Mouse (Mus musculus) testis, adult 2 months (tissue): ENCODE results near the gene Csk. TPM values are rescaled to one million over a fixed set of nuclear protein-coding genes. Genes with fewer than 3 reads are reported as not detected.

Experiments
- H3K27ac ChIP-seq: fragments of 200-500 bp; 2 replicates; pipeline ENCODE4 v1.5.1; 2012; ENCODE audit warnings: low read depth, low read length; ENCODE audit not compliant: control insufficient read depth, insufficient read depth
- H3K27me3 ChIP-seq: fragments of 200-500 bp; 2 replicates; pipeline ENCODE4 v1.6.1; 2012; ENCODE audit warnings: mild to moderate bottlenecking, low read length, moderate library complexity; ENCODE audit not compliant: control insufficient read depth, insufficient read depth
- H3K36me3 ChIP-seq: fragments of 200-500 bp; 2 replicates; pipeline ENCODE4 v1.6.1; 2012; ENCODE audit warnings: mild to moderate bottlenecking, low read length; ENCODE audit not compliant: control insufficient read depth, insufficient read depth
- H3K4me1 ChIP-seq: fragments of 200-500 bp; 2 replicates; pipeline ENCODE4 v1.6.1; 2012; ENCODE audit warnings: low read length; ENCODE audit not compliant: control insufficient read depth, insufficient read depth
- H3K4me3 ChIP-seq: fragments of 200-500 bp; 2 replicates; pipeline ENCODE4 v1.5.1; 2012; ENCODE audit warnings: low read depth, mild to moderate bottlenecking, low read length, moderate library complexity, mixed read lengths; ENCODE audit not compliant: control insufficient read depth
- CTCF ChIP-seq: fragments of 200-500 bp; IDR thresholded peaks from 2 replicates; pipeline ENCODE4 v1.5.1; 2012; ENCODE audit warnings: low read depth, mild to moderate bottlenecking, inconsistent platforms, low read length, moderate library complexity; ENCODE audit not compliant: control insufficient read depth, insufficient read depth, insufficient replicate concordance
- POLR2A ChIP-seq: fragments of 200-500 bp; IDR thresholded peaks from 2 replicates; pipeline ENCODE4 v1.6.1; 2012; ENCODE audit warnings: low read depth, mild to moderate bottlenecking, inconsistent platforms, low read length, moderate library complexity; ENCODE audit not compliant: control insufficient read depth
- polyA plus RNA-seq: library from polyadenylated mRNA; depleted of rRNA; stranded (reverse); fragments of >200 nt; gene quantifications from 2 replicates; pipeline ENCODE4 v1.2.3, GENCODE M21; 2012

Gene Csk
- polyA plus RNA-seq, 1 experiment: 13.4 TPM

DNA sequence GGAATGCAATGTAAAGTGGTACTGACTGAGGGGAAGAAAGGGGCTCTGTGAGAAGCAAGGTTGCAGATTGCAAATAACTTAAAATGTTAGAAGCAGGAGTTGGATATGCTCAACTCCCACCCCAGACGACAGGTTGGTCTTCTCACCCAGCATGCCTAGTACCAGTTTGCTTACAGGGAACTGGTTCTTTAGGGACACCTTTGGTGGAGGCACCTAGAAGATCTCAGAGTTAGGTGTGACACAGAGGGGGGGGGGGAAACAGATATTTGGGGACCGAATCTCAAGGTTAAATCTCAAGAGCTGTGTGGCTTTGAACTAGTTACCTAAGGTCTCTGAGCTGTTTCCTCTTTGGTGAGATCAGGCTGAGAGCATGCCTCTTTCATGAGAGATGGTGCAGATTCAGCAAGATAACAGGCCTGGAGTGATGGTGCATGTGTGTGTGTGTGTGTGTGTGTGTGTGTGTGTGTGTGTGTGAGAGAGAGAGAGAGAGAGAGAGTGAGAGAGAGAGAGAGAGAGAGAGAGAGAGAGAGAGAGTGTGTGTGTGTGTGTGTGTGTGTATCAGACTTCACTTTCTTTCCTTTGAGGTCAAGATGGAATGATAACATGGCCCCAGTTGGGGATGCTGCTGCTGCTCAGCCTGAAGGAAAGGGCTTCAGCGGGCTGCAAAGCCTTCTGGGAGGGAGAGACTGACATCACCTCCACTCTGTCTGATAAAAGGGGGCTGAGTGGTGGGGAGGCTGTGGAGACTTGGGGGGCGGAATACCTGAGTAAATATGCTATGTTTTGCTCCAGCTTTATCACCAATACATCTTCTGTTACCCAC lies 5.9 kb downstream of the Csk start:
- TF ChIP-seq POLR2A (no peak), CTCF (no peak)

GRCm38 (mm10) chr9:57646551-57647103 lies 6.8 kb downstream of the Csk start:
- H3K4me3 ChIP-seq: no peak overlapping the region
- peaks cover 11% of the 10 kb centered on the region for H3K4me1 ChIP-seq
- H3K27ac ChIP-seq: no peak overlapping the region

More for the DNA sequence above, 5.9 kb downstream of the Csk start:
- Histone ChIP-seq H3K27me3 (no peaks in the 10 kb centered on the region), H3K4me3 (no peak overlapping the region), H3K4me1 (peaks cover 11% of the 10 kb centered on the region), H3K27ac (no peak overlapping the region), H3K36me3 (no peaks in the 10 kb centered on the region)

GRCm38 (mm10) chr9:57644944-57645893 lies 8.2 kb downstream of the Csk start:
- Histone ChIP-seq H3K27me3 (no peaks in the 10 kb centered on the region), H3K4me3 (peak overlapping the region; percentile 94), H3K36me3 (no peaks in the 10 kb centered on the region), H3K27ac (peak overlapping the region; percentile 96), H3K4me1 (peaks cover 11% of the 10 kb centered on the region)
- peak; percentile 61 for TF ChIP-seq POLR2A
- TF ChIP-seq CTCF: peak; percentile 94

More at GRCm38 (mm10) chr9:57646551-57647103, 6.8 kb downstream of the Csk start:
- TF ChIP-seq POLR2A (no peak), CTCF (no peak)
- no peaks in the 10 kb centered on the region for H3K27me3 ChIP-seq
- H3K36me3 ChIP-seq: no peaks in the 10 kb centered on the region

DNA sequence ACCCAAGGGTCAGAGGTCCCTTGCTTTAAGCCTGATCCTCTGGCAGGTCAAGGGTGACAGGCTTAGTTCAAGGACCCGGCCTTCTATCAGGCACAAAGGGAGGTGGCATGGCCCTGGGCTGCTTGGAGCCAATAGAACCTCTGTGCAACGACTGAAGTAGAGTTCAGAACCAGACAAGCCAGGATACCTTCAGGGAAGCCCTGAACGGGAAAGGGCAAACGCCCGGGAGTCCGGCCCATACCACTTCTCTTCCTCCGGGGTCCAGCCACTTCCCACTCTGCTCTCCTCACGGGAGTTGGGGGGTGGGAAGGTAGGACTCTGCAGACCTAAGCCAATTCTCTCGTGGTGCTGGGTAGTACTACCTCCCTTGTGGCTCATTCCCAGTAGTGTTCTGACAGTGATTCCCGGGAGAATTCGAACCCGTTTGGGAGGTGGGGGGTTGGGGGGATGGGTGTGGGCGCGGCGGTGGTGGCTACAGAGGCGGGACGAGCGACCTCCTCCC lies 8.9 kb downstream of the Csk start:
- Histone ChIP-seq H3K27ac (peak overlapping the region; percentile 30; the same call in 1 of the 2 replicates), H3K4me3 (peak overlapping the region; percentile 94), H3K36me3 (no peaks in the 10 kb centered on the region), H3K27me3 (no peaks in the 10 kb centered on the region), H3K4me1 (peaks cover 11% of the 10 kb centered on the region)
- TF ChIP-seq POLR2A (no peak), CTCF (no peak)

- Histone ChIP-seq H3K4me3 (no peak overlapping the region), H3K36me3 (no peaks in the 10 kb centered on the region), H3K27me3 (no peaks in the 10 kb centered on the region), H3K4me1 (peaks cover 12% of the 10 kb centered on the region), H3K27ac (no peak overlapping the region)
- no peak for TF ChIP-seq POLR2A
- TF ChIP-seq CTCF: no peak
Measured at GRCm38 (mm10) chr9:57643856-57644180, 9.6 kb downstream of the Csk start.

DNA sequence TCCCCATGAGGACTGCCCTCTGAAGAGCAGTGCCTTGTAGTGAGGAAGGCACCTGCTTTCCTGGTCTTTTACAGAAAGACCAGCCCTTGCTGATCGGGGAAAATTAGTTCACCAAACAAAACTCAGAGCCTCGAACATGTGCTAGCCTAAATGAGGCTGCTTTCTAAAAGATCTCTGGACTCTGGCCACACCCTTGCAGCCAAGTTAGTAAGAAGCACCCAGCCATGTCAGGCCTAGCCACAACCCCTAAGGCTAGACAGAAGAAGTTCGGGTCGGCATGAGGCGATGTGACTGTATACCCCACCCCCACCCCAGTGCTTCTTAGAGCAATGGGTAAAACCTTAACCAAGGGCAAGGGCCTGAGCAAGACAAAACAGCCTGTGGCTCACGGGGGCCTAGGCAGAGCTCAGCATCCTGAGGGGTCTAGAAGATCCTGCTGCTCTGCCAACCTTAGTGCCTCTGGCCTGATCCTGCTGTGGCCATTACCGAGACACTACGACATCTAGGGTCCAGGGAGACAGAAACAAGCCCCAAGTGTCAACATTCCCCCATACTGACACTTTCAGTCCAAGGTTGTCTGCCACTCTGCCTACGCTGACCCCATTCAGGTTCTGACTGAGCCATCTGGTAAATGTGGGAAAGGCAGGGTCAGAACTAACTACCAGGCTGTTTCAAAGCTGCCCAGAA lies 10.1 kb downstream of the Csk start:
- Histone ChIP-seq H3K36me3 (no peaks in the 10 kb centered on the region), H3K4me1 (peaks cover 14% of the 10 kb centered on the region), H3K4me3 (no peak overlapping the region), H3K27ac (no peak overlapping the region), H3K27me3 (no peaks in the 10 kb centered on the region)
- TF ChIP-seq CTCF (no peak), POLR2A (no peak)
